26 mouse cellular contexts compared by ENCODE assay signal in genomic region chr17:11990386-11991087, GRCm38 (mm10).
A peak's percentile ranks its signal among the peaks of the same experiment; 100 is the strongest.
DNase-seq lines count a peak whose midpoint lies in the region; ATAC-seq lines count a peak whose summit lies in the region.
"Had no signal": no experiment of that assay in that cellular context is flagged by ENCODE, and none has a peak within 500 bp of the region (broad histone marks: within the 10 kb centered on the region; RNA-seq: fewer than 3 reads in every experiment).

No protein-coding gene starts in this region.

- 0 out of 2 replicates have a peak overlapping the region, but pooled peaks have one; percentile 14 for H3K27ac ChIP-seq in neural tube, embryonic 11.5 days (ENCODE audit: low read depth, low read length)
- H3K27ac ChIP-seq in limb, embryonic 12.5 days: peak overlapping the region; percentile 68; the same call in 1 of the 2 replicates
- no peak overlapping the region for H3K27ac ChIP-seq in heart, embryonic 10.5 days
- H3K27ac ChIP-seq: embryonic facial prominence, embryonic 13.5 days; hindbrain, embryonic 14.5 days; kidney, embryonic 15.5 days; left cerebral cortex, adult 2 months; liver, embryonic 12.5 days; midbrain, embryonic 12.5 days; neural tube, embryonic 15.5 days had no signal

- H3K4me3 ChIP-seq in neural tube, embryonic 11.5 days (ENCODE audit: low read depth, low read length): no peak overlapping the region
- H3K4me3 ChIP-seq in limb, embryonic 12.5 days (replicated peaks): no peak overlapping the region
- no peak overlapping the region for H3K4me3 ChIP-seq in heart, embryonic 10.5 days
- H3K4me3 ChIP-seq: embryonic facial prominence, embryonic 13.5 days; forebrain, embryonic 10.5 days; kidney, embryonic 15.5 days; left cerebral cortex, adult 2 months; liver, embryonic 12.5 days; midbrain, embryonic 12.5 days; neural tube, embryonic 15.5 days had no signal

- no peaks in the 10 kb centered on the region for H3K36me3 ChIP-seq in neural tube, embryonic 11.5 days (ENCODE audit: control insufficient read depth, insufficient read depth, low read length)
- H3K36me3 ChIP-seq in limb, embryonic 12.5 days: no peaks in the 10 kb centered on the region
- no peaks in the 10 kb centered on the region for H3K36me3 ChIP-seq in heart, embryonic 10.5 days
- H3K36me3 ChIP-seq: embryonic facial prominence, embryonic 13.5 days; forebrain, embryonic 10.5 days; kidney, embryonic 15.5 days; liver, embryonic 12.5 days; midbrain, embryonic 12.5 days; neural tube, embryonic 15.5 days had no signal

- no peaks in the 10 kb centered on the region for H3K9me3 ChIP-seq in neural tube, embryonic 11.5 days (ENCODE audit: control insufficient read depth, low read length)
- no peaks in the 10 kb centered on the region for H3K9me3 ChIP-seq in limb, embryonic 12.5 days
- H3K9me3 ChIP-seq in heart, embryonic 10.5 days: no peaks in the 10 kb centered on the region
- H3K9me3 ChIP-seq: embryonic facial prominence, embryonic 13.5 days; forebrain, embryonic 10.5 days; kidney, embryonic 15.5 days; liver, embryonic 12.5 days; midbrain, embryonic 12.5 days; neural tube, embryonic 15.5 days had no signal

- no peaks in the 10 kb centered on the region for H3K27me3 ChIP-seq in neural tube, embryonic 11.5 days (ENCODE audit: control insufficient read depth, insufficient read depth, low read length)
- peaks cover 52% of the 10 kb centered on the region for H3K27me3 ChIP-seq in limb, embryonic 12.5 days
- H3K27me3 ChIP-seq in heart, embryonic 10.5 days (ENCODE audit: insufficient read depth, poor library complexity, severe bottlenecking): peaks cover 4% of the 10 kb centered on the region
- H3K27me3 ChIP-seq: midbrain, embryonic 12.5 days; neural tube, embryonic 15.5 days had no signal

- no peak overlapping the region for H3K9ac ChIP-seq in neural tube, embryonic 11.5 days (ENCODE audit: low read length)
- H3K9ac ChIP-seq in limb, embryonic 12.5 days (replicated peaks): no peak overlapping the region
- H3K9ac ChIP-seq: embryonic facial prominence, embryonic 13.5 days; hindbrain, embryonic 14.5 days; kidney, embryonic 15.5 days; liver, embryonic 12.5 days; liver, postnatal 0 days; midbrain, embryonic 12.5 days; neural tube, embryonic 15.5 days had no signal

- ATAC-seq in neural tube, embryonic 11.5 days (ENCODE audit: insufficient read depth, low FRiP score, low TSS enrichment): no peak
- ATAC-seq in limb, embryonic 12.5 days (ENCODE audit: insufficient number of reproducible peaks, insufficient read depth, low FRiP score, low TSS enrichment, low read depth): peak; percentile 61; the same call in 1 of the 2 replicates
- ATAC-seq: forebrain, embryonic 16.5 days; liver, embryonic 12.5 days; liver, postnatal 0 days had no signal

- peak; percentile 35 to 59 for DNase-seq in cerebellum, postnatal 10 days
- no peak for DNase-seq in cerebellum, postnatal 25 days
- no peak for DNase-seq in neural tube, embryonic 11.5 days (ENCODE audit: low spot score)
- DNase-seq in neural tube, embryonic 10.5 days (ENCODE audit: extremely low spot score, low spot score): no peak
- DNase-seq in spleen, postnatal 10 days (ENCODE audit: low spot score in 2 of 2): no peak
- no peak for DNase-seq in heart, embryonic 10.5 days (ENCODE audit: low spot score)
- DNase-seq: adrenal gland, postnatal 10 days; cerebellum, adult 11 months; cerebellum, adult 9-10 months; heart, postnatal 14 days; kidney, adult 11 months; liver, postnatal 0 days; lung, postnatal 36 days; retina, postnatal 1 day; right cerebral cortex, postnatal 14 days; thymus, postnatal 14 days had no signal

- H3K4me1 ChIP-seq in neural tube, embryonic 11.5 days (ENCODE audit: control insufficient read depth, insufficient read depth, low read length): no peaks in the 10 kb centered on the region
- H3K4me1 ChIP-seq in limb, embryonic 12.5 days (replicated peaks): peaks cover 33% of the 10 kb centered on the region
- peaks cover 17% of the 10 kb centered on the region for H3K4me1 ChIP-seq in heart, embryonic 10.5 days

- WGBS in neural tube, embryonic 11.5 days: 68% methylated on average over 11 of the region's 11 CpGs
- 15% methylated on average over 11 of the region's 11 CpGs for WGBS in limb, embryonic 12.5 days
- 83% methylated on average over 11 of the region's 11 CpGs for WGBS in heart, embryonic 10.5 days

- no peak overlapping the region for H3K4me2 ChIP-seq in neural tube, embryonic 11.5 days (ENCODE audit: low read depth)
- no peak overlapping the region for H3K4me2 ChIP-seq in limb, embryonic 12.5 days
- H3K4me2 ChIP-seq: embryonic facial prominence, embryonic 13.5 days; hindbrain, embryonic 14.5 days; kidney, embryonic 15.5 days; liver, embryonic 12.5 days; midbrain, embryonic 12.5 days; neural tube, embryonic 15.5 days had no signal

Comparison
In these comparisons a context has a peak if more than half of its experiments do, and no peak if none do; other contexts are left out.
1. DNase-seq: peak in cerebellum, postnatal 10 days (2 of 2); none in cerebellum, postnatal 25 days (0 of 2), neural tube, embryonic 11.5 days (single experiment), neural tube, embryonic 10.5 days (single experiment), spleen, postnatal 10 days (0 of 2) and heart, embryonic 10.5 days (single experiment).